Mouse (Mus musculus) lung, adult 2 months (tissue): ENCODE measurements at regions not wholly inside any gene's neighbourhood (a gene's known extent, or its start where the extent isn't known, plus 50 kb on each side); places are given as distances from the start of the nearest gene placed in this dataset.

ENCODE experiments used
- CTCF ChIP-seq: fragments of 200-500 bp; IDR thresholded peaks from 2 replicates; pipeline ENCODE4 v1.5.1; 2011; ENCODE audit warnings: mild to moderate bottlenecking, low read length, control low read depth; ENCODE audit not compliant: insufficient read depth
- POLR2A ChIP-seq: fragments of 200-500 bp; IDR thresholded peaks from 2 replicates; pipeline ENCODE4 v1.6.1; 2011; ENCODE audit warnings: low read depth, mild to moderate bottlenecking, control low read depth, low read length, borderline replicate concordance; ENCODE audit errors: extremely low read depth

GRCm38 (mm10) chr10:99568424-99568823, 191.0 kb downstream of the Csl start:
- TF ChIP-seq CTCF: no peak
- TF ChIP-seq POLR2A: no peak
